In the genomic region with DNA sequence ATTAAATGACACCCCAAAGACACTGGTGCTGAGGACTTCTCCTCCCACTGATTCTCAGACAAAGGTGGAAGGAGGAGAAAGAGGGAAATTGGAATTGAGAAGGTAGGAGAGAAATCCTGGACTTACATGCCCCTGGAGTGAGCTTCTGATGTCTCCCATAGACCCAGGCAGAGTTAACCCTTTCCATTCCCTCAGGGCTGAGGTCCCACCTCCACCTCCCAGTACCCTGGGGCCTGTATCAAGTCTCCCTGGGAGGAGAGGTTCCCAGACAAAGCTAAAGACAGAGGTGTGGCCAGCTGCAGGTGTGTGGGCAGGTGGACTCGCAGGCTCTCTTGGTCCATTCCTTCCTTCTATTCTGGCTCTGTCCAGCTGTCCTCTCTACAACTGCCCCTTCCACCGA, we compare ENCODE assay signal across 16 mouse cellular contexts. TPM values are rescaled to one million over a fixed set of nuclear protein-coding genes. Genes with fewer than 3 reads are reported as not detected.
"Had no signal": no experiment of that assay in that cellular context is flagged by ENCODE, and none has a peak within 500 bp of the region (broad histone marks: within the 10 kb centered on the region; RNA-seq: fewer than 3 reads in every experiment).

No protein-coding gene starts in this region.

- DNase-seq: retina, postnatal 1 day; right cerebral cortex, adult 18-20 months; right cerebral cortex, postnatal 14 days; right cerebral cortex, postnatal 25 days; right cerebral cortex, postnatal 4 days; spleen, adult 18-20 months; thymus, adult 18-20 months; thymus, adult 2 months; thymus, postnatal 14 days; thymus, postnatal 25 days; thymus, postnatal 36 days; thymus, postnatal 4 days had no signal

- H3K4me3 ChIP-seq: neural tube, embryonic 15.5 days; stomach, embryonic 15.5 days had no signal

- H3K9me3 ChIP-seq: neural tube, embryonic 15.5 days; stomach, embryonic 15.5 days had no signal

- H3K36me3 ChIP-seq: neural tube, embryonic 15.5 days; stomach, embryonic 15.5 days had no signal

- H3K27ac ChIP-seq: neural tube, embryonic 15.5 days; stomach, embryonic 15.5 days; stomach, postnatal 0 days had no signal

- H3K9ac ChIP-seq: neural tube, embryonic 15.5 days; stomach, embryonic 15.5 days had no signal

- H3K4me2 ChIP-seq: neural tube, embryonic 15.5 days; stomach, embryonic 15.5 days had no signal

RNA-seq across cellular contexts. Expression of gene Plekhg6, which starts 1.4 kb away (rescaled TPM):
- polyA plus RNA-seq: spleen, adult 2 months had no signal
